Mouse (Mus musculus): Measurements from ENCODE around the gene St8sia4. TPM values are rescaled to one million over a fixed set of nuclear protein-coding genes. Genes with fewer than 3 reads are reported as not detected.
"Not testable (repeated sequence)": the region's sequence is repeated elsewhere in the genome, so short reads cannot be mapped to it uniquely, and the experiment has no call there.

St8sia4 gene
- polyA plus RNA-seq, 1 experiment from 2014 or later: 13.8 TPM

GRCm38 (mm10) chr1:95582264-95582663 is 85.1 kb downstream of the St8sia4 start:
- no peaks in the 10 kb centered on the region for H3K9me3 ChIP-seq (ENCODE audit: control insufficient read depth, low read length)
- no peaks in the 10 kb centered on the region for H3K4me1 ChIP-seq (ENCODE audit: control insufficient read depth, insufficient read depth, low read length)
- no peak overlapping the region for H3K9ac ChIP-seq (ENCODE audit: low read length)
- no peak overlapping the region for H3K27ac ChIP-seq (ENCODE audit: low read depth, low read length)
- no peak overlapping the region for H3K4me3 ChIP-seq (ENCODE audit: low read depth, low read length)
- ATAC-seq (ENCODE audit: insufficient read depth, low FRiP score, low TSS enrichment) (no peak), DNase-seq (ENCODE audit: low spot score) (no peak)
- H3K36me3 ChIP-seq (ENCODE audit: control insufficient read depth, insufficient read depth, low read length): no peaks in the 10 kb centered on the region
- H3K4me2 ChIP-seq (ENCODE audit: low read depth): no peak overlapping the region
- H3K27me3 ChIP-seq (ENCODE audit: control insufficient read depth, insufficient read depth, low read length): no peaks in the 10 kb centered on the region
- WGBS: 47% methylated on average over 1 of the region's 1 CpGs

- Histone ChIP-seq H3K4me1 (ENCODE audit: control insufficient read depth, insufficient read depth, low read length) (no peaks in the 10 kb centered on the region), H3K9ac (ENCODE audit: low read length) (no peak overlapping the region), H3K27ac (ENCODE audit: low read depth, low read length) (no peak overlapping the region), H3K4me2 (ENCODE audit: low read depth) (no peak overlapping the region), H3K4me3 (ENCODE audit: low read depth, low read length) (no peak overlapping the region), H3K27me3 (ENCODE audit: control insufficient read depth, insufficient read depth, low read length) (no peaks in the 10 kb centered on the region), H3K36me3 (ENCODE audit: control insufficient read depth, insufficient read depth, low read length) (no peaks in the 10 kb centered on the region), H3K9me3 (ENCODE audit: control insufficient read depth, low read length) (no peaks in the 10 kb centered on the region)
- WGBS: 90% methylated on average over 9 of the region's 9 CpGs
- ATAC-seq (ENCODE audit: insufficient read depth, low FRiP score, low TSS enrichment) (no peak), DNase-seq (ENCODE audit: low spot score) (no peak)
These were observed 94.5 kb downstream of the St8sia4 start for GRCm38 (mm10) chr1:95572619-95573540.

DNA sequence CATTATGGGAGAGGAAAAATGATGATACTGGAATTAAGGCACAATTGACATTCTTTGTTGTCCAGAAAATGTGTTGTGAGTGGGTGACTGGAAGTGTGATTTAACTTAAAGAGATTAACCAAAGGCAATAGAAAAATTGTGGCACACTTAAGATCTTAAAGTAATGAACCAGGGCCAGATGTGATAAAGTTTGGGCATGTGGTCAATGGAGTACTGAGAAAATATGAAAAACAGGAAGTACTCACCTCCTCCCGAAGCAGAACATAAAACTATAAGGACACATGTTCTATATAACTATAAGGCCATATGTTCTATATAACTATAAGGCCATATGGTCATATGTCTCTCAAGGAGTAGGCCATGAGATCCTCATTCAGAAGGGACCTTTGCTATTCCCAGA is 96.3 kb downstream of the St8sia4 start:
- H3K36me3 ChIP-seq (ENCODE audit: control insufficient read depth, insufficient read depth, low read length): no peaks in the 10 kb centered on the region
- H3K9me3 ChIP-seq (ENCODE audit: control insufficient read depth, low read length): no peaks in the 10 kb centered on the region
- no peak for DNase-seq (ENCODE audit: low spot score)
- no peaks in the 10 kb centered on the region for H3K4me1 ChIP-seq (ENCODE audit: control insufficient read depth, insufficient read depth, low read length)
- ATAC-seq (ENCODE audit: insufficient read depth, low FRiP score, low TSS enrichment): no peak
- no peaks in the 10 kb centered on the region for H3K27me3 ChIP-seq (ENCODE audit: control insufficient read depth, insufficient read depth, low read length)
- H3K4me3 ChIP-seq (ENCODE audit: low read depth, low read length): no peak overlapping the region
- no peak overlapping the region for H3K27ac ChIP-seq (ENCODE audit: low read depth, low read length)
- 83% methylated on average over 1 of the region's 1 CpGs for WGBS
- H3K9ac ChIP-seq (ENCODE audit: low read length): no peak overlapping the region
- no peak overlapping the region for H3K4me2 ChIP-seq (ENCODE audit: low read depth)

- not testable (repeated sequence) for H3K27me3 ChIP-seq (ENCODE audit: control insufficient read depth, insufficient read depth, low read length); H3K4me2 ChIP-seq (ENCODE audit: low read depth); H3K36me3 ChIP-seq (ENCODE audit: control insufficient read depth, insufficient read depth, low read length); DNase-seq (ENCODE audit: low spot score); H3K4me3 ChIP-seq (ENCODE audit: low read depth, low read length); H3K27ac ChIP-seq (ENCODE audit: low read depth, low read length); ATAC-seq (ENCODE audit: insufficient read depth, low FRiP score, low TSS enrichment); H3K4me1 ChIP-seq (ENCODE audit: control insufficient read depth, insufficient read depth, low read length); H3K9ac ChIP-seq (ENCODE audit: low read length); H3K9me3 ChIP-seq (ENCODE audit: control insufficient read depth, low read length)
These were observed 112.8 kb downstream of the St8sia4 start for GRCm38 (mm10) chr1:95554556-95554955.

DNA sequence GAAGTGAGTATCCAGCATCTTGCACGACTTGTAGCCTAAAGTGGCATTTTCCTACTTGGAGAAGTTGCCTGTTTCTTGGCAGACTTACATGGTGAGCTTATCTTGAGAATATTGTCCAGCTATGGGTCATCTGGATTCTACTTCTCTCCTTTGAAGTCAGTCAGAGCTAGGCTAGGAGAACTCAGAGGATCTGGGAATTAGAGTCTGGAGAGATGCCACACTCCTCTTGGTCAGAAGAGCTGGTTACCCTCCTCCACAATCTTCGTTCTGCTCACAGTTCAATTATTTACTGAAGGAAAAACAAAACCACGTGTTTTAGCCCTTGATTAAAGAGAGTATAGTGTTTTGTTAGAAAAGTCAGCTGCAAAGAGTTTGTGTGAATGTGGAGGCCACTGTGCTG is 125.9 kb downstream of the St8sia4 start:
- no peak overlapping the region for H3K4me3 ChIP-seq (ENCODE audit: low read depth, low read length)

More for the DNA sequence above, 125.9 kb downstream of the St8sia4 start:
- DNase-seq (ENCODE audit: low spot score): no peak
- no peak for ATAC-seq (ENCODE audit: insufficient read depth, low FRiP score, low TSS enrichment)
- H3K36me3 ChIP-seq (ENCODE audit: control insufficient read depth, insufficient read depth, low read length): no peaks in the 10 kb centered on the region
- H3K4me1 ChIP-seq (ENCODE audit: control insufficient read depth, insufficient read depth, low read length): no peaks in the 10 kb centered on the region
- WGBS: 74% methylated on average over 3 of the region's 3 CpGs
- no peak overlapping the region for H3K9ac ChIP-seq (ENCODE audit: low read length)
- H3K9me3 ChIP-seq (ENCODE audit: control insufficient read depth, low read length): no peaks in the 10 kb centered on the region
- H3K27me3 ChIP-seq (ENCODE audit: control insufficient read depth, insufficient read depth, low read length): no peaks in the 10 kb centered on the region
- no peak overlapping the region for H3K4me2 ChIP-seq (ENCODE audit: low read depth)
- H3K27ac ChIP-seq (ENCODE audit: low read depth, low read length): no peak overlapping the region

All from neural tube, embryonic 11.5 days (tissue).